ENCODE assay signal across 27 mouse cellular contexts in the genomic region with DNA sequence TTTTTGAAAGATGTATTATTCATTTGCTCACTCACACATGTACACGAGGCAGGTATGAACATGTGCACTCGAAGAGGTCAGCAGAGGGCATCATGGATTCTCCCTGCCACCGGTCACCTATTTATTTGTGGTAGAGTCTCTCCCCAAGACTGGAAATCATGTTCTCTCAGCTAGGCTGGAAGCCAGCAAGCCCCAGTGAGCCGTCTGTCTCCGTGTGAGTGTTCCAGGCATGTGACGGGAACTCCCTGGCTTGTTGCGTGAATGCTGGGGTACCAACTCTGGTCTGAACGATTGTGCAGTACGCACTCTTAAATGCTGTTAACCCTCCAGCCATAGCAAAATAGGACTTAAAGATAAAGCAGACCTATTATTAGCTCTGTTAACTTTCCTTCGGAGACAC.
DNase-seq lines count a peak whose midpoint lies in the region; ATAC-seq and TF ChIP-seq lines count a peak whose summit lies in the region.
"Had no signal": no experiment of that assay in that cellular context is flagged by ENCODE, and none has a peak within 500 bp of the region (broad histone marks: within the 10 kb centered on the region; RNA-seq: fewer than 3 reads in every experiment).

No protein-coding gene starts in this region.

- no peak overlapping the region for H3K4me3 ChIP-seq in forebrain, postnatal 0 days (ENCODE audit: low read depth, low read length)
- H3K4me3 ChIP-seq in forebrain, embryonic 16.5 days (replicated peaks; ENCODE audit: low read length), result no peak overlapping the region
- H3K4me3 ChIP-seq in heart, embryonic 14.5 days (ENCODE audit: control insufficient read depth in 1 of 2, insufficient read depth in 1 of 2, low read depth in 1 of 2, low read length in 2 of 2), result no peak overlapping the region
- no peak overlapping the region for H3K4me3 ChIP-seq in embryonic facial prominence, embryonic 10.5 days
- H3K4me3 ChIP-seq: embryonic facial prominence, embryonic 13.5 days; forebrain, embryonic 10.5 days; limb, embryonic 12.5 days; lung, embryonic 15.5 days; midbrain, embryonic 10.5 days; midbrain, embryonic 15.5 days; neural tube, embryonic 15.5 days had no signal

- 59% methylated on average over 10 of the region's 10 CpGs for WGBS in forebrain, postnatal 0 days
- WGBS in forebrain, embryonic 16.5 days, result 59% methylated on average over 10 of the region's 10 CpGs
- WGBS in heart, embryonic 14.5 days, result 32% methylated on average over 10 of the region's 10 CpGs
- WGBS in embryonic facial prominence, embryonic 10.5 days, result 83% methylated on average over 10 of the region's 10 CpGs

- TF ChIP-seq CTCF in forebrain, postnatal 0 days (IDR thresholded peaks at IDR 0.05; ENCODE audit: low read depth), result no peak

- H3K27ac ChIP-seq in forebrain, postnatal 0 days (ENCODE audit: low read depth, low read length), result no peak overlapping the region
- H3K27ac ChIP-seq in forebrain, embryonic 16.5 days (ENCODE audit: low read length), result no peak overlapping the region
- peak overlapping the region in 1 of 2 experiments; percentile 50; a peak in 2 of 4 replicates for H3K27ac ChIP-seq in heart, embryonic 14.5 days (replicated peaks in 1 of 2; ENCODE audit: control insufficient read depth in 1 of 2, insufficient read depth in 1 of 2, low read depth in 2 of 2, low read length in 2 of 2)
- 0 out of 2 replicates have a peak overlapping the region, but pooled peaks have one; percentile 51 for H3K27ac ChIP-seq in embryonic facial prominence, embryonic 10.5 days (replicated peaks)
- H3K27ac ChIP-seq: forebrain, embryonic 10.5 days; kidney, postnatal 0 days; lung, embryonic 15.5 days; midbrain, embryonic 10.5 days; midbrain, embryonic 15.5 days; neural tube, embryonic 15.5 days had no signal

- peak; percentile 72 for DNase-seq in forebrain, postnatal 0 days
- DNase-seq in heart, postnatal 25 days (ENCODE audit: low spot score), result no peak
- peak; percentile 15 for DNase-seq in brain, adult 2 months (ENCODE audit: low read depth, low spot score)
- DNase-seq in embryonic facial prominence, embryonic 10.5 days (ENCODE audit: low spot score), result no peak
- DNase-seq in thymus, postnatal 0 days (ENCODE audit: low spot score), result no peak
- DNase-seq: adrenal gland, postnatal 14 days; cerebellum, adult 18-20 months; embryo, embryonic 11 days; gastrocnemius, postnatal 14 days; kidney, adult 8-10 months; kidney, postnatal 4 days; layer of hippocampus, postnatal 36 days; retina, postnatal 1 day; right cerebral cortex, postnatal 14 days had no signal

- no peaks in the 10 kb centered on the region for H3K36me3 ChIP-seq in forebrain, postnatal 0 days (ENCODE audit: insufficient read depth)
- H3K36me3 ChIP-seq in forebrain, embryonic 16.5 days (ENCODE audit: control insufficient read depth, insufficient read depth), result no peaks in the 10 kb centered on the region
- H3K36me3 ChIP-seq in heart, embryonic 14.5 days (ENCODE audit: control insufficient read depth, insufficient read depth, low read length), result no peaks in the 10 kb centered on the region
- 0 out of 2 replicates have a peak, but pooled peaks cover 3% of the 10 kb centered on the region for H3K36me3 ChIP-seq in embryonic facial prominence, embryonic 10.5 days (replicated peaks)
- H3K36me3 ChIP-seq: embryonic facial prominence, embryonic 13.5 days; forebrain, embryonic 10.5 days; limb, embryonic 12.5 days; lung, embryonic 15.5 days; midbrain, embryonic 10.5 days; midbrain, embryonic 15.5 days; neural tube, embryonic 15.5 days had no signal

- no peak overlapping the region for H3K9ac ChIP-seq in forebrain, postnatal 0 days
- no peak overlapping the region for H3K9ac ChIP-seq in forebrain, embryonic 16.5 days (replicated peaks; ENCODE audit: low read depth, low read length)
- peak overlapping the region; percentile 25; the same call in 1 of the 2 replicates for H3K9ac ChIP-seq in heart, embryonic 14.5 days (ENCODE audit: low read length)
- H3K9ac ChIP-seq: embryonic facial prominence, embryonic 13.5 days; limb, embryonic 12.5 days; lung, embryonic 15.5 days; midbrain, embryonic 15.5 days; neural tube, embryonic 15.5 days had no signal

- H3K4me2 ChIP-seq in forebrain, postnatal 0 days (ENCODE audit: low read depth), result no peak overlapping the region
- no peak overlapping the region for H3K4me2 ChIP-seq in forebrain, embryonic 16.5 days (ENCODE audit: low read length)
- H3K4me2 ChIP-seq in heart, embryonic 14.5 days (ENCODE audit: low read length), result no peak overlapping the region; the same call in 1 of the 2 replicates
- H3K4me2 ChIP-seq: embryonic facial prominence, embryonic 13.5 days; limb, embryonic 12.5 days; liver, embryonic 11.5 days; lung, embryonic 15.5 days; midbrain, embryonic 15.5 days; neural tube, embryonic 15.5 days had no signal

- H3K27me3 ChIP-seq in forebrain, postnatal 0 days (ENCODE audit: insufficient read depth, low read length), result no peaks in the 10 kb centered on the region
- H3K27me3 ChIP-seq in forebrain, embryonic 16.5 days (replicated peaks; ENCODE audit: control insufficient read depth, insufficient read depth, low read length), result no peaks in the 10 kb centered on the region
- no peaks in the 10 kb centered on the region for H3K27me3 ChIP-seq in heart, embryonic 14.5 days (ENCODE audit: control insufficient read depth, insufficient read depth, low read length)
- no peaks in the 10 kb centered on the region for H3K27me3 ChIP-seq in embryonic facial prominence, embryonic 10.5 days (replicated peaks; ENCODE audit: low read depth, poor library complexity, severe bottlenecking)
- H3K27me3 ChIP-seq: embryonic facial prominence, embryonic 13.5 days; limb, embryonic 12.5 days; lung, embryonic 15.5 days; midbrain, embryonic 15.5 days; neural tube, embryonic 15.5 days had no signal

- no peaks in the 10 kb centered on the region for H3K4me1 ChIP-seq in forebrain, postnatal 0 days (ENCODE audit: insufficient read depth)
- H3K4me1 ChIP-seq in forebrain, embryonic 16.5 days (replicated peaks; ENCODE audit: control insufficient read depth, insufficient read depth, low read length), result peaks cover 15% of the 10 kb centered on the region
- H3K4me1 ChIP-seq in heart, embryonic 14.5 days (ENCODE audit: control insufficient read depth in 2 of 2, insufficient read depth in 2 of 2, low read length in 2 of 2), result peaks cover 40 to 62% of the 10 kb centered on the region in 2 experiments
- H3K4me1 ChIP-seq in embryonic facial prominence, embryonic 10.5 days, result peaks cover 96% of the 10 kb centered on the region

- ATAC-seq in forebrain, postnatal 0 days, result no peak
- no peak for ATAC-seq in forebrain, embryonic 16.5 days
- no peak for ATAC-seq in heart, embryonic 14.5 days (ENCODE audit: insufficient number of reproducible peaks, insufficient read depth, low FRiP score, low read depth)
- ATAC-seq: CD4-positive, CD25-positive, alpha-beta regulatory T cell, adult 4 months; intestine, embryonic 16.5 days; midbrain, embryonic 15.5 days had no signal

- H3K9me3 ChIP-seq in forebrain, postnatal 0 days (ENCODE audit: low read length), result no peaks in the 10 kb centered on the region
- H3K9me3 ChIP-seq in forebrain, embryonic 16.5 days (ENCODE audit: control insufficient read depth, low read length), result no peaks in the 10 kb centered on the region
- no peaks in the 10 kb centered on the region for H3K9me3 ChIP-seq in heart, embryonic 14.5 days (ENCODE audit: control insufficient read depth, low read length)
- H3K9me3 ChIP-seq in embryonic facial prominence, embryonic 10.5 days, result no peaks in the 10 kb centered on the region
- H3K9me3 ChIP-seq: embryonic facial prominence, embryonic 13.5 days; forebrain, embryonic 10.5 days; limb, embryonic 12.5 days; lung, embryonic 15.5 days; midbrain, embryonic 10.5 days; midbrain, embryonic 15.5 days; neural tube, embryonic 15.5 days had no signal

- intact Hi-C loops in heart, postnatal 25 days (cut with DNase I), result no loop called here

Comparison
In these comparisons a context has a peak if more than half of its experiments do, and no peak if none do; other contexts are left out.
1. DNase-seq: peak in forebrain, postnatal 0 days (single experiment) and brain, adult 2 months (single experiment); none in heart, postnatal 25 days (single experiment), embryonic facial prominence, embryonic 10.5 days (single experiment) and thymus, postnatal 0 days (single experiment).